Mouse (Mus musculus): ENCODE data around the gene Agk.

Gene Agk

DNA sequence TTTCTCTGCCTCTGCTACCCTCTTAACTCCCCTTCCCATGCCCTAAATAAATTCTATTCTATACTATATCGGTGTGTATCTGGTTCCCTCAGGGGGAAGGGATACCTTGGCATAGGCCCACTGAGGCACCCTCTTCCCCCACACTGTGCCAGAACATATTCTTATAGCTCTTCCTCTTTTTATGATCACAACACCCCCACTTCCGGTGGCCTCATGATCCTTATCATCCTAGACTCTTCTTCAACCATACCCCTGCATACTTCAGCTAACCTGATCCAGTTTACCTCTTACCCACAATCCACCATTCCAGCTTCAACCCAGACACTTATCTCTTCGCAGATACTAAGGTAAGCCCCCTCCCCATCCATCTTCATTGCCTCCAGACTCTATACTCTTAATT is 86.1 kb downstream of the Agk start:
- DNase-seq (ENCODE audit: low spot score in 2 of 2) = no peak

DNA sequence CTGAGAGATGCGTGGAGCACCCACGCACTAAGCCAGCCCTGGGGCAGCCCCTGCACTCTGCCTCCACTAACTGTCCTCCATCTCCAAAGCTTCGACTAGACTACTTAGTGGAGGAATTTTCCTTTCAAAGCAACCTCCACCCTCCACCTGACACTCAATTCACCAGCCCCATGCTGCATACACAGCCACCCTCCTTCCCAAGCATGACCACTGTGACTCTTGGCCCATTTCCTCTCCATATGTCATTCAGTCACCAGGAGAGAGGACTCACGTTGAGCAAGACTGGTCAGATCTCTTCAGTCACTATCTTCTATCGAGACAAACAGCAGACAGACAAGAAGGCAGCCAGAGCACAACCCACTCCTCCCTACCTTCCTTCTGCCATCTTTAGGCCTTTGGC is 88.1 kb downstream of the Agk start:
- DNase-seq (ENCODE audit: low spot score in 2 of 2) = no peak

DNA sequence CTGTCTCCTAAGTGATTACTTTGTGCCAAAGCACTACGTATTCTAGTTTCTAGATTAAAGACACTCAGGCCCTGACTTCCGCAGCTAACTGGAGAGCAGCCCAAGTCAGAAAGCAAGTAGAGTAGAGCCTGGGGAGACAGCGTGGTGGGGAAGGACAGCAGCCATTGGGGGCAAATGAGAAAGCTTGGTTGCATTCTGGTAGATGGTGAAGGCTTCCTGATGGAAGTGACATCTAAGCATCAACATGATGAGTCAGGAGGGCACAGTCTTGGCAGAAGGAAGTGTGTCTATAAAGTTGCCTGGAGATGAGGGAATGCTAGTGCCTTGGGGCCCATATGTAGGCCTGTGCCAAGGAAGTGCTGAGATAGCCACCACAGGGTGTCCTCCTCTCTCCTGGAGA is 88.6 kb downstream of the Agk start:
- DNase-seq (ENCODE audit: low spot score in 2 of 2) = no peak

DNA sequence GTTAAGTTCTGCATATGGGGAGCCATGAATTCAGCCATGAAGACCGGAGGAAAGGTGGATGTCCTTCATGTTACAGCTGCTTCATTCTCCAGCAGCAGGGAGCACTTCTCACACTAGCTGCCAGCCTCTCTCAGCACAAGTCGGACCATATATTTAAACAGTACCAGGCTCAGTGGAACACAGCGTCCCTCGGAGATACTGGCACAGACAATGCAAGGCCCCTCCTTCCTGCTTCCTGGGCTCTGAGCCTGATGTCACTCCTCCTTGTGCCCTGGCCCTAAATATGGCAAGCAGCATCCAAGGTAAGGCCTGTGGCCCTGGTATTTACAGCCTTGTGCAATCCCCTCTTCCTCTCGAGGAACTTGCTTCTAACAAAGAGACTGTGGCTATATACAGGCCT is 90.8 kb downstream of the Agk start:
- no peak for DNase-seq (ENCODE audit: low spot score in 2 of 2)

DNA sequence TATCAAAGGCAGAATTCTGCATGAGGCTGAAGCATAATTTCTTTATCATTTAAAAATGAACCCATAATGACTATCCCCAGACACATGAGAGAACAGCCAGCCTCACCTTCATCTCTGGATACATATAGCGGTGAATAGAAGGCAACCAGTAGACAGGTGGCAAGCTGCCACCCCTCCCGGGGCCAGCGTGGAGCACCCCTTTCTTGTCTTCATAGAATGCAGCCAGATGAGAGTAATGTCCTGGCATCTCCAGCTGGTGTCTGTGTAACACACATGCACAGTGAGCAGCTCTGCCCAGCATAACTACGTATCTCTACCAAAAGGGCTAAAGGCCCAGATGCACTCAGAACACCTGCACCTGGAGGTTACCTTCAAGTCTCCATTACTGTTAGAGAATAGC is 93.4 kb downstream of the Agk start:
- no peak for DNase-seq (ENCODE audit: low spot score in 2 of 2)

DNA sequence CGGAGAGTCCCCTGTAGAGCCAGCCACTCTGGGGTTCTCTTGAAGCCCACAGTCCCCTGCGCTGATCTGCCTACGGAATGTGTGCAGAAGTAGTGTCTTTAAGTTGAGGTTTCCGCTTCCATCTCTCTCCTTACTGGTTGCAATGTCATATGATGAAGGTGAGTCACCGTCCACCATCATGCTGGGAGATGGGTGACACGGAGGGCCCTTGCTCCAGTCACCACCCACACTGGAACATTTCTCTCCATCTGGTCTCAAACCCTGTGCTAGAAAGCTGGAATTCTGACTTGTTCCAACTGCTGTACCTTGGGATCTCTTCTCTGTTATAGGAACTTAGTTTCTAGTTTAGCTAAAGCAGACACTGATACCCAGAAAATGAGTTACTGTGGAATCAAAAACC is 96.1 kb downstream of the Agk start:
- DNase-seq (ENCODE audit: low spot score in 2 of 2) = no peak

DNA sequence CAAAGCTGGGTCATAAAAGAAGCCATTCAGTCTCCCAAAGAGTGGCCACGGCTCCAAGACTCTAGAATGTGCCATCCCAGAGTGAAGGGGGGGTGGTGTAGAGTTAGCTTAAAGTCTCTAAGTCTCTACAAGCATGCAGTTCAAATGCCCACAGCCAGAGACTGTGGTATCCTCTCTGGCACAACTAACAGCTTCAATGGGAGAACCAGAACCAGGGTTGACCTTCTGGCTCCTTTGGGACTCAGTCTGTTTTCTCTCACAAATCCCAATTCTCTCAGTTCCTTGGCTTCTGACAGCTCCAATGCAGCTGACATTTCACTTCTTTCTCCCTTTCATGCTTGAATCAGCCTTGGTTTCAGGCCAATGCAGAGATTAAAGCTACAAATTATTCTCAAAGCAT is 98.0 kb downstream of the Agk start:
- no peak for DNase-seq (ENCODE audit: low spot score in 2 of 2)

DNA sequence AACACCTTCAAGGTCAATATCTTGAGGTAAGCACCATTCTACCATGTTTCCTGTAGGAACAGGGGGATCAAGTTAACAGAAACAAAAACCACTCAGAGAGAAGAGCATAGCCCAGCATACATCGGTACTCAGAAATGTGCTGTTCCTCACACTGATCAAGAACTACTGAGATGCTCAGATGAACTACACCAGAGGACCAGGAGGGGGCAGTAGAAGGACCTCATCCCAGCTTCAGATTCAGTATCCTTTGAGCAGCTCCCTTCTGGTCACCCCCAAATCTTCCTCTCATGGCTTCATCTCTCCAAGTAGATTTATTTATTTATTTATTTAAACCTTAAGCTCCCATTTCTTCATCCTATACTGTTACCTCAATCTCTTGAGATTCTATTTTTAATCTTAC is 98.8 kb downstream of the Agk start:
- DNase-seq (ENCODE audit: low spot score in 2 of 2) = peak; percentile 20 to 64

DNA sequence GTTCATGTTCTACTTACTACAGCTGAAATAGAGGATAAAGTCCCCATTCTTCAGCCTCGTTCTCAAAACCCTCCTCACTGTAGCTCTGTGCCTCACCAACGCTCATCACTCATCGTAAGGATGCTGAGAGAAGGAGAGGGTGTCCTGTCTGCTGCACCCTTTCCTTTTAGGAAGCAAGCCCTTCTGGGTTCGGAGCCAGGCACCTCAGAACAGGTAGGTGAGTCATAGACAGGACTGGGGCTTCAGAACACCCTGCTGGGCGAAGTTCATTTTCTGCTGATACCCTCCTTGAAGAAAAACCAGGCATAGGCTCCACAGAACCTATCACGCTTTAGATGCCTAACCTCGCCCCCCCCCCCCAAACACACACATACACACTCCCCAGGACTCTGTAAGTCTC is 102.5 kb downstream of the Agk start:
- no peak for DNase-seq (ENCODE audit: low spot score in 2 of 2)

DNA sequence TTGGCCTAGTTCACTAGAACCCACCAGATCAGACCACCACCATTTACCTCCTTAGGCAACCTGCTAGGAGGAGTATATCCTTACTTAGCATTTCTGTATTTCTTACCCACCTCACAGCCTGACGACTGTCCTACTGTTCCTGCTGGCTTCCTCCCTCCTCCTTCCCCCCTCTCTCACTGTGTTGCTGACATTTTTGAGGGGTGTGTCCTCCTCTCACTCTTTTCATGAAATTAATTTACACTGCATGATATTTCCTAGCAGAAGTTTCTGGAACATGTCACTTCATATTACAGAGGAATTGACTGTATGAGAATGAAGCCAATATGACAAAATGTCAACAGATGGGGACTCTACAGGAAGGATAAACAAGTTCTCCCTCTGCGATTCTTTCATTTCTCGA is 103.7 kb downstream of the Agk start:
- no peak for DNase-seq (ENCODE audit: low spot score in 2 of 2)

DNA sequence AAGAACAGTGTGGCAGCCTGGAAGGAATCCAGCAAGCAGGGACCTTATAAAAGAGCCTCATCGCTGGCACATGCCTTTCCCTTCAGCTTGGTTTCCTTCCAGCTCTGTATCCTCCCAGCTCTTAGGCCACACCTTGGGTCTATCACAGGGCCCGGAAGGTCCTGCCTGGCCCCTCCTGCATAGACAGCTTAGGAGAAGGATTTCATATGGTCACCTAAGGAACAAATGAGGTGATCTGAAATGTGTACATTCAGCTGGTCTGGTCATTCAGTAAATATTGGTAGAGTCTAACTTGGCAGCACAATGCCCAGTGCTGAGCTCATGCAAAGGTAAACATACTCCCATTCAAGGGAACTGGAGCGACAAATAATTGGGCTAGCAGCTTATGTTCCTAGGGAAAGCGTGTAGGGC is 104.6 kb downstream of the Agk start:
- no peak for DNase-seq (ENCODE audit: low spot score in 2 of 2)

DNA sequence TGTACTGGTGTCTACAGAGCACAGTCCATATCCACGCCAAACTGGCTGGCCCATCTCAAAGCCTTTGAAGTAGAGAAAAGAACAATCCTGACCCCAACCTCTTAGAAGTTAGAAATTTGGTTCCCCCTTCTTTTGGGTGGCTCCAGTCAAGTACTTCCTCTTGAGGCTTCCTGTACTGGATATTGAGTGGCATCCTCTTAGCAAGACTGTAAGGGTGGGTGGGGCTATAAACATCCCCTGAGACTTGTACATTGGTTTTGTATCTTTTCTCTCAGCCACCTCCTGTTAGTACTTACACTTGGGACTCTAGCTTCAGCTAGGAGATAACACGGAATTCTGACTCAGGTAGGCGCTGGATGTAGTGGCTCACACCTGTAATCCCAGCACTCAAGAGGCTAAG is 105.3 kb downstream of the Agk start:
- DNase-seq (ENCODE audit: low spot score in 2 of 2) = no peak

DNA sequence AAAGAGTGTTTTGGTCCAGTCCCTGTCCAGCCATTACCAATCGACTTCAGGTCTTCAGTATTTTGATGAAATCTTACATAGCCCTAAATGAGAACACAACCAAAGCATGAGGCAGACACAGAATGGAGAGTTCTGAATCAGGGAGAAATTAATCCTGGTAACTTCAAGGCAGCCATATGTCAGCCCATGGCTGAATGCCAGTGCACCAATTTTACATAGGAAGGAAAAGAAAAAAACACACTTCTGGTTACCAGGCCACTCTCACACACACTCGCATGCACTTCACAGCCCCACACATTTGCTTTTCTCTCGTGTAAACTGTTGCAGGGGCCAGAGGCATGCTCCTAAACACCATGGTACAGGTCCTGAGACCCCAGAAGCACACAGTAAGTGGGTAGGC is 105.9 kb downstream of the Agk start:
- DNase-seq (ENCODE audit: low spot score in 2 of 2) = no peak

DNA sequence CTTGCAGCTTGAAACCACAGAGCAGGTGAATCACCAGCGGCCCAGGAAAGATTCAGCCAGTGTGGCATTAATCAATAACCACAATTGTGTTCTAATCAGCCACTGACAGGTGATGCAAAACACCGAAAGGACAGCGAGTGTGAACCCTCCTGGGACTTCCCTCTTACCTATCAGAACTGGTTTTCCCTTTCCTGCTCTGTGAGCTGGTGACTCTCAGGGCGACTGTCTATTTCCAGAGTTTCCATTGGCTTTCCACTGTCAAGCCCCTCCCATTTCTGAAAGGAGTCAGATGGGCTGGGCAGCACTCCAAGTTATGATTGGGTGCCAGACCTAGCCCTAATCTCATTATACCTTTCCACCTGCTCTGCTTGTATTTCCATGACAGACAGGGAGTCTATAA is 106.4 kb downstream of the Agk start:
- no peak for DNase-seq (ENCODE audit: low spot score in 2 of 2)

DNA sequence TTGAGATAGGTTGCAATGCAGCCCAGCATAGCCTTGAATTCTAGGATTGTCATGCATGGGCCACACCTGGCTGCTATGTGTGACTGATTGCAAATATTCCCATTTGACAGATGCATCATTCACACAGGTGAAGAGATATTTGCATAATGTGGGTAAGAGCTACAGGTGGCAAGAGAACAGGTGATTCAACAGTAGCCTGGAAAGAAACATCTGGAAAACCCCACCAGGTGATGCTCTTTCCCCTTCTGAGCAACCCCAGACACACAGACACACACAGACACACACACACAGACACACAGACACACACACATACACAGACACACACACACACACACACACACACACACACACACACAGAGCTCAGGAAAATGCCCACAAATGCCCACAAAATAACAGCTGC is 106.8 kb downstream of the Agk start:
- no peak for DNase-seq (ENCODE audit: low spot score in 2 of 2)

DNA sequence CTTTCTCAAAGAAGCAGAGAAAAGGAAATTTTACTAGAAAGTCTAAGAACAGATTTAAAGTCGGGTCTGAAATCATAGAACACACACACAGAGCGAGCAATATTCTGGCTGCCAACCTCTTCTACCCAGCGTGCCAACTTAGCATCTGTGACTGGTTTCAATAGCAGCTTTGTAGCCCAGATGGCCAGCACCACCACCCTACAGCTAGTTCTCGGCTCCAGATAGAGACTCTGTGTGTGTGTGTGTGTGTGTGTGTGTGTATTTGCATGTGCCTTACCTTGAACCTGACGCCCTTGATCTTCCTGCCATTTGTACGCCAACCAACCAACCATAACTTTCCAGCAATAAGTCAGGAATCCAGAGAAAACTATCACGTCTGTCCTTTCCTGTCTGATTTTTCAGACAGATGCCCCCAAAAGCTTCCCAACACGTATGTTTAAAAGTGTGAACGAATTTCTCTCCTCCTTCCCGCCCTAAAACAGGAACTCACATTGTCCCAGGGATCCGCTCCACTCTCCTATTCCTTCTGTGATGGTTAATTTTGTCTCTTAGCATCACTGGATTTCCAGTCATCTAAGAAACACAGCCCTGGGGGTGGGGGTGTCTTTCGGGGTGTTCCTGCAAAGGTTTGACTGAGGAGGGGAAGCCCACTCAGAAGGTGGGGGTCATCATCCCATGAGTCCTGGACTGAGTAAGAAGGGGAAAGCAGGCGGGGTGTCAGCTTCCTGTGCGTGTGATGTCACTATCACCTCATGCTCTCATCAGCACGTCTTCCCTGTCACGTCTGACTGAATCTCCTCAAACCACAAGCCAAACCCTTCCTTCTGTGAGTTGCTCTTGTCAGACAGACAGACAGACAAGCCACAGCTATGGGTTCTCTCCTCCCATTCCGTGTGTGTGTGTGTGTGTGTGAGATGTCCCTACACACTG is 107.6 kb downstream of the Agk start:
- no peak for DNase-seq (ENCODE audit: low spot score in 2 of 2)

DNA sequence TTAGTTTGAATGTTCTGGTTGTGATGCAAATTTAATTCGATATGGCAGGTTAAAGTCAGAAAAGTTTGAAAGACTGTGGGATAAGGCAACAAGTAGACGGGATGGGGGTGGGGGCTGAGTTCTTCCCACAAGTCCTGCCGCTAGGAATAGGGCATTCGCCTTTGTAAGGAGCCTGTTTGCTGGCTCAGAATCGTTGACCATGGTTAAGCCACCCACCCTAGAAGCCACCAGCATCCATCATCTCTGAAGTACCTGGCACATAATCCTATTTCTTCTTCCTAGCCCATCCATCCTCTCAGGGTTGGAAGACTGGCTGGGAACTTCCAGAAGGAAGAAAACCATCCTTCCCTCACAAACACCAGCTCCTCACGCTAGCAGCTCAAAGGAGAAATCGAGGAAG is 109.7 kb downstream of the Agk start:
- DNase-seq (ENCODE audit: low spot score in 2 of 2) = no peak

DNA sequence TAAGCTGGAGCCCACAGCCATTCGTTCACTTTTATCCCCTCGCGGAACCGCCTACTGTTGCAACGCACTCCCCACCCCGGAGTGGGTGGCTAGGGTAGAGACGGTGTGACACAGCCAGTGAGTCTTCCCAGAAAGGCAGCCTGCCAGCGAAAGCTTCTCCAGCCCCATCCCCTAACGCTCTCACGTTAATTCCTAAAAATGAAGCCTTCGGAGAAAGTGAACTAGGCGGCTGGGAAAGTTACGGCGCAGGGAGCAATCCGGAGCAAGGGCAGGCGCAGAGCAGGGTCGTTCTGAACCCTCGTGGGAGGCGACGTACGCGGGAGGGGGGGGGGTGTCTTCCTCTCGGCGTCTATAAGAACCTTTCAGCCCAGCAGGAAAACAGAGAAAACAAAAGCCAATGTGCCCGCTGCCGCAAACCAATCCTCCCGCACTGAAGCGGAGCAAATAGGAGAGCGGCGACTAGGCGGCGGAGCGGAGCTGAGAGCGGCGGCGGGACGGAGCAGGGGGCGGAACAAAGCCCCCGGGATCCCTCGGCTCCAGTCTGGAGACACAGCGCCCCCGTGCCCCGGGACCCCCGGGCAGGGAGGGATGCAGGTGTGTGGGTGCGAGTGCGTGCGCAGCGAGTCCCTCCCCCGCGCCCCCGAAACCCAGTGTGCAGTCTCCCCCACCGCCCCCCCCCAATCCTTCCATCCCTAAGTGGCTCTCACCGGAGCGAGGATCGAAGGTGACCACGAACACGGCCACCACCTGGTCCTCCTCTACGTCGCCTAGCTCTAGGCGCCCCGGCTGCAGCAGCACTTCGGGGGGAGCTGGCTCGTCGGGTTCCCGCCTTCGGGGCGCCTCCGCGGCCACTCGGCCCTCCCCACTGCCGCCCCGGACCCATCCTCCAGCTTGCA is 110.4 kb downstream of the Agk start:
- DNase-seq (ENCODE audit: low spot score in 2 of 2) = peak; percentile 54 to 64

DNA sequence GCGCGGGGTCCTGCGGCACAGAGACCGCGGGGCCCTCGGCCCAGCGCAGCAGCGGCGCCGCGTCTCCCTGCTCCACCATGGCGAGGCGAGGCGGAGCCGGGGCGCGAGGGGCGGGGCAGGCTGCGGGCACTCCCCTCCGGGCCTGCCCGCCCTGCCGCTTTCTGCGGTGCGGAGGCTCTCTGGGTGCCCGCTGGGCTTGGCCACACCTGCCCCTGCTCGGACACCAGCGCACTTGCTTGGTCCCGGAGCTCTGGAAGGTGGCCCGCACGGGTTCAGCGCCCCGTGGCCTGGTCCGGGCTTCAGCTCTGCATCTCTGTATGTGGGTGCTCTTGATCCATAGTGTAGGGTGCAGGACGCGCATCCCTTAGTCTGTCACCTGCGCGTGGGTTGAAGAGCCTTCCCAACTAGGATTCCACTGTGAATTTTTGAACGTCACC is 111.1 kb downstream of the Agk start, which contains the start of gene E330009J07Rik:
TSS of gene E330009J07Rik (minus strand) at position 89 of the 437 bp plus-strand sequence.
- peak; percentile 66 to 79 for DNase-seq (ENCODE audit: low spot score in 2 of 2)

DNA sequence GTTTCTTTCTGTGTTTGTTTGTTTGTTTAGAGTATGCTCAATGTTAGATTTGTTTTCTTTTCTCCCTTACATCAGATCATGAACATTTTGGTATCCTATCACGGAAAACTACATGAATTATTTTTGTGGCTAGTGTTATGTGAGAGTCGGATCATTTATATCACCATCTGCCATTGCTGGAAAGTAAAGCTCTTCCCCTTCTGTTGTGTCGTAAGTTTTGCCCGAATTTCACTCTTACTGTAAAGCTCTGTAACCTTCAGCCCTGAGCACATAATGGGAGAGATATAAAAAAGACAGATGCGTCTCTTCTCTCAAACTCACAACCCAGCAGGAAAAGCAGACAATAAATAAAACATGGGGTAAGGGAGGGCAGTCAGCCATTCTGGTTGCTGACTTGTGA is 114.0 kb downstream of the Agk start, which contains the start of gene Wee2:
TSS of gene Wee2 (plus strand) at position 153 of the 400 bp plus-strand sequence.
- no peak for DNase-seq (ENCODE audit: low spot score in 2 of 2)

DNA sequence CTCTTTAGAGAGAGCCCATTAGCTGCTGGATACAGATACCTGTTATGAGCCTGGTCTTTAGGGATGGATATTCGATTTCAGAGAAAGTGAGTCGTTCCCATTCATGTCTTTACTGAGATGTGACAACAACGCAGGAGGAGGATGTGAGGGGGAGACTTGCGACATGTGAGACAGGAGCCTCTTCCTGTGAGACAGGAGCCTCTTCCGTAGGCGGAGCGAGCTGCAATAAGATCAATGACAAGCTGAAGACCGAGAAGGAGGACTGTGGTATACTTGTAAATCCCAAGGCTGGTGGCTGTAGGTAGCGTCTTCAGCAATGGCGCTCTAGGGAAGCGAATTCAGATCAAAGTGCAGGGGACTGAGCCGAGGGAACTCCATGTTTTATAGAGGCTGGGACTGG is 114.8 kb downstream of the Agk start:
- DNase-seq (ENCODE audit: low spot score in 2 of 2) = peak; percentile 25 to 44

DNA sequence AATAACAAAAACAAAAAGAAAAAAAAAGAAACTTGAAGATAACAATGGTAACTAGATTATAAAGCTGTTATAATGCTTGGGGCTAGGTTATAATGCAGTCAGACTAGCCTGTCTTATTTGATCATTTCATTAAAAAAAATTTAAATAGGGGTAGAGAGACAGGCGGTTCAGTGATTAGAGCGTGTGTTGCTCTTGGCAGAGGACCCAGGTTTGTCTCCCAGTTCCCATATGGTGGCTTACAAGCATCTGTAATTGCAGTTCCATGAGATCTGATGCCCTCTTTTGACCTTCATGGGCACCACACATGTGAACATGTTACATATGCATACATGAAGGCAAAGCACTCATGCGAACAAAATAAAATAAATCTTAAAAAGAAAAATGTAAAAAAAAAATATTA is 116.3 kb downstream of the Agk start:
- DNase-seq (ENCODE audit: low spot score in 2 of 2) = no peak

DNA sequence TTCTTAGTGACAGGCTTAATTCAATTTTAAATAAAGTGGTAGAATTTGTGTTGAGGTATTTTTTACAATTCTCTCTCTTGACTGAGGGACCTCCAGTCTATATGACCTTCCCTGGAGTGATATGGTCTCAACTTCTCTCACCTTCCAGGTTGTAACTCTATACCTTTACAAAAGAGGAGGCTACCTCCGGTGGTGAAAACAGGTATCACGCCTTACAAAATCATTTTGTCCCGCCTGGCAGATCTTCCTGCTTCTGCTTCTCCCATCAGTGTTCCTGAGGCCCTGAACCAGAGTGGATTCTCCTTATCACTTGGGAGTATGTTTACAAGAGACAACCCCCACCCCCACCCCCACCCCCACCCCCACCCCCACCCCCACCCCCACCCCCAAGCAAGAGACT is 116.8 kb downstream of the Agk start:
- DNase-seq (ENCODE audit: low spot score in 2 of 2) = peak in 1 of 2 experiments; percentile 11
